Mouse (Mus musculus) liver, embryonic 15.5 days (tissue): Measurements from ENCODE around the gene Asb7. TPM values are rescaled to one million over a fixed set of nuclear protein-coding genes. Genes with fewer than 3 reads are reported as not detected.
A peak's percentile ranks its signal among the peaks of the same experiment; 100 is the strongest.

Experiments
- ATAC-seq: fragments of 200-750 bp; cut with Nextera tagmentation; 2 replicates; pipeline ENCODE4 v1.8.0; 2017; ENCODE audit warnings: moderate number of reproducible peaks, mild to moderate bottlenecking, moderate library complexity; ENCODE audit not compliant: insufficient read depth
- H3K27ac ChIP-seq: fragments of 300-500 bp; sonication (generic); replicated peaks from 2 replicates; pipeline ENCODE4 v1.5.1; 2015; ENCODE audit warnings: mild to moderate bottlenecking, inconsistent platforms
- H3K27me3 ChIP-seq: fragments of 300-500 bp; sonication (generic); 2 replicates; pipeline ENCODE4 v1.6.1; 2015; ENCODE audit warnings: mild to moderate bottlenecking, inconsistent platforms
- H3K36me3 ChIP-seq: fragments of 300-500 bp; sonication (generic); replicated peaks from 2 replicates; pipeline ENCODE4 v1.6.1; 2015; ENCODE audit warnings: moderate library complexity, mild to moderate bottlenecking, inconsistent platforms
- H3K4me1 ChIP-seq: fragments of 300-500 bp; sonication (generic); replicated peaks from 2 replicates; pipeline ENCODE4 v1.6.1; 2015; ENCODE audit warnings: inconsistent platforms
- H3K4me2 ChIP-seq: fragments of 300-500 bp; sonication (generic); 2 replicates; pipeline ENCODE4 v1.6.1; 2015; ENCODE audit warnings: moderate library complexity, mild to moderate bottlenecking, inconsistent platforms
- H3K4me3 ChIP-seq: fragments of 300-500 bp; sonication (generic); replicated peaks from 2 replicates; pipeline ENCODE4 v1.5.1; 2015; ENCODE audit warnings: mild to moderate bottlenecking, inconsistent platforms
- H3K9ac ChIP-seq: fragments of 300-500 bp; sonication (generic); 2 replicates; pipeline ENCODE4 v1.6.1; 2015; ENCODE audit warnings: moderate library complexity, mild to moderate bottlenecking, inconsistent platforms
- H3K9me3 ChIP-seq: fragments of 300-500 bp; sonication (generic); replicated peaks from 2 replicates; pipeline ENCODE4 v1.6.1; 2016; ENCODE audit warnings: inconsistent platforms
- WGBS: fragments of 180-500 bp; shearing (Covaris S2); methylation state at CpG from one replicate; pipeline ENCODE4 v1.1.7; 2015; ENCODE audit warnings: mixed read lengths; ENCODE audit not compliant: insufficient replicate concordance; 5-methylcytosine and 5-hydroxymethylcytosine counted together
- polyA plus RNA-seq: library from polyadenylated mRNA; unstranded; fragments of >200 nt; fragmentation: Nextera tagmentation; extraction: Ambion mirVana; gene quantifications from 2 replicates; pipeline ENCODE4 v1.2.1, GENCODE M21; 2015

Asb7 gene
- polyA plus RNA-seq, 1 experiment from 2014 or later, result 4.1 TPM

GRCm38 (mm10) chr7:66702721-66703120 lies 13.3 kb upstream of the Asb7 start:
- Histone ChIP-seq H3K9ac (no peak overlapping the region), H3K4me3 (no peak overlapping the region), H3K27ac (no peak overlapping the region), H3K4me2 (no peak overlapping the region), H3K4me1 (no peaks in the 10 kb centered on the region), H3K27me3 (no peaks in the 10 kb centered on the region), H3K36me3 (no peaks in the 10 kb centered on the region), H3K9me3 (no peaks in the 10 kb centered on the region)
- WGBS, result 71% methylated on average over 7 of the region's 7 CpGs
- ATAC-seq, result no peak

GRCm38 (mm10) chr7:66694467-66694866 lies 5.1 kb upstream of the Asb7 start:
- ATAC-seq, result no peak
- 52% methylated on average over 7 of the region's 7 CpGs for WGBS
- H3K4me1 ChIP-seq, result peaks cover 17% of the 10 kb centered on the region

GRCm38 (mm10) chr7:66689620-66690360 lies 394 bp upstream of the Asb7 start, which contains the start of gene Lins1:
Gene Lins1, plus strand, starts transcription at chr7:66689889.
- Histone ChIP-seq H3K27me3 (no peaks in the 10 kb centered on the region), H3K4me3 (peak within 1 kb of the TSS; percentile 71), H3K9me3 (no peaks in the 10 kb centered on the region), H3K4me2 (peak within 1 kb of the TSS; percentile 93), H3K9ac (peak within 1 kb of the TSS; percentile 69), H3K36me3 (no peaks in the 10 kb centered on the region), H3K27ac (peak within 1 kb of the TSS; percentile 64), H3K4me1 (peaks cover 31% of the 10 kb centered on the region)
- under 1% methylated on average over 52 of the region's 52 CpGs for WGBS
- peak; percentile 97 for ATAC-seq

More at GRCm38 (mm10) chr7:66694467-66694866, 5.1 kb upstream of the Asb7 start:
- Histone ChIP-seq H3K4me3 (no peak overlapping the region), H3K27ac (no peak overlapping the region), H3K27me3 (no peaks in the 10 kb centered on the region), H3K36me3 (no peaks in the 10 kb centered on the region), H3K4me2 (no peak overlapping the region), H3K9me3 (no peaks in the 10 kb centered on the region), H3K9ac (no peak overlapping the region)

GRCm38 (mm10) chr7:66688721-66689120 lies 675 bp downstream of the Asb7 start:
- no peaks in the 10 kb centered on the region for H3K27me3 ChIP-seq
- H3K36me3 ChIP-seq, result no peaks in the 10 kb centered on the region; the same call in 1 of the 2 replicates
- WGBS, result 3% methylated on average over 5 of the region's 5 CpGs
- no peak for ATAC-seq
- peak overlapping the region; percentile 71 for H3K4me3 ChIP-seq
- H3K4me2 ChIP-seq, result peak overlapping the region; percentile 93
- no peaks in the 10 kb centered on the region for H3K9me3 ChIP-seq
- H3K27ac ChIP-seq, result peak overlapping the region; percentile 41; the same call in 1 of the 2 replicates
- peaks cover 27% of the 10 kb centered on the region for H3K4me1 ChIP-seq
- peak overlapping the region; percentile 63 for H3K9ac ChIP-seq

- Histone ChIP-seq H3K9ac (no peak overlapping the region), H3K27ac (no peak overlapping the region), H3K9me3 (no peaks in the 10 kb centered on the region), H3K4me1 (no peaks in the 10 kb centered on the region), H3K36me3 (peaks cover 32% of the 10 kb centered on the region), H3K27me3 (no peaks in the 10 kb centered on the region), H3K4me3 (no peak overlapping the region), H3K4me2 (no peak overlapping the region)
- no peak for ATAC-seq
- 78% methylated on average over 5 of the region's 5 CpGs for WGBS
Observed at GRCm38 (mm10) chr7:66682119-66682863, 7.1 kb downstream of the Asb7 start.

GRCm38 (mm10) chr7:66675800-66676199 lies 13.6 kb downstream of the Asb7 start:
- WGBS, result 71% methylated on average over 2 of the region's 2 CpGs

GRCm38 (mm10) chr7:66667064-66667463 lies 22.3 kb downstream of the Asb7 start:
- no peak for ATAC-seq
- no peak overlapping the region for H3K4me2 ChIP-seq

More at GRCm38 (mm10) chr7:66675800-66676199, 13.6 kb downstream of the Asb7 start:
- Histone ChIP-seq H3K9ac (no peak overlapping the region), H3K4me3 (no peak overlapping the region), H3K4me2 (no peak overlapping the region), H3K27ac (no peak overlapping the region), H3K27me3 (no peaks in the 10 kb centered on the region), H3K4me1 (no peaks in the 10 kb centered on the region), H3K36me3 (peaks cover 77% of the 10 kb centered on the region), H3K9me3 (no peaks in the 10 kb centered on the region)
- no peak for ATAC-seq

GRCm38 (mm10) chr7:66663548-66663947 lies 25.8 kb downstream of the Asb7 start:
- Histone ChIP-seq H3K4me2 (no peak overlapping the region), H3K9me3 (no peaks in the 10 kb centered on the region), H3K9ac (no peak overlapping the region), H3K27me3 (no peaks in the 10 kb centered on the region), H3K4me1 (peaks cover 3% of the 10 kb centered on the region; the same call in 1 of the 2 replicates), H3K27ac (no peak overlapping the region), H3K4me3 (no peak overlapping the region), H3K36me3 (peaks cover 16% of the 10 kb centered on the region)
- ATAC-seq, result no peak
- 64% methylated on average over 3 of the region's 3 CpGs for WGBS

More at GRCm38 (mm10) chr7:66667064-66667463, 22.3 kb downstream of the Asb7 start:
- H3K9me3 ChIP-seq, result no peaks in the 10 kb centered on the region
- H3K9ac ChIP-seq, result no peak overlapping the region
- H3K36me3 ChIP-seq, result peaks cover 15% of the 10 kb centered on the region
- no peaks in the 10 kb centered on the region for H3K27me3 ChIP-seq
- no peak overlapping the region for H3K4me3 ChIP-seq
- no peak overlapping the region for H3K27ac ChIP-seq
- H3K4me1 ChIP-seq, result no peaks in the 10 kb centered on the region

- H3K9me3 ChIP-seq, result no peaks in the 10 kb centered on the region
- WGBS, result 12% methylated on average over 8 of the region's 8 CpGs
- no peak overlapping the region for H3K9ac ChIP-seq
- no peak for ATAC-seq
- no peaks in the 10 kb centered on the region for H3K27me3 ChIP-seq
- no peak overlapping the region for H3K27ac ChIP-seq
- peaks cover 25% of the 10 kb centered on the region for H3K36me3 ChIP-seq
- peaks cover 3% of the 10 kb centered on the region; the same call in 1 of the 2 replicates for H3K4me1 ChIP-seq
- peak overlapping the region; percentile 44 for H3K4me3 ChIP-seq
- peak overlapping the region; percentile 60 for H3K4me2 ChIP-seq
Observed at GRCm38 (mm10) chr7:66661572-66661971, 27.8 kb downstream of the Asb7 start.

GRCm38 (mm10) chr7:66660972-66661371 lies 28.4 kb downstream of the Asb7 start:
- ATAC-seq, result no peak
- 67% methylated on average over 8 of the region's 8 CpGs for WGBS
- peaks cover 28% of the 10 kb centered on the region for H3K36me3 ChIP-seq
- H3K27ac ChIP-seq, result no peak overlapping the region
- no peak overlapping the region for H3K9ac ChIP-seq
- H3K27me3 ChIP-seq, result no peaks in the 10 kb centered on the region
- H3K4me2 ChIP-seq, result no peak overlapping the region
- H3K9me3 ChIP-seq, result no peaks in the 10 kb centered on the region
- H3K4me3 ChIP-seq, result no peak overlapping the region
- H3K4me1 ChIP-seq, result peaks cover 3% of the 10 kb centered on the region; the same call in 1 of the 2 replicates

GRCm38 (mm10) chr7:66660291-66660690 lies 29.1 kb downstream of the Asb7 start:
- H3K9me3 ChIP-seq, result no peaks in the 10 kb centered on the region
- no peak overlapping the region for H3K27ac ChIP-seq
- whole genome bisulfite sequencing, result 74% methylated on average over 7 of the region's 7 CpGs
- no peak for ATAC-seq
- H3K9ac ChIP-seq, result no peak overlapping the region
- H3K36me3 ChIP-seq, result peaks cover 33% of the 10 kb centered on the region
- H3K4me2 ChIP-seq, result no peak overlapping the region
- H3K27me3 ChIP-seq, result no peaks in the 10 kb centered on the region
- H3K4me3 ChIP-seq, result no peak overlapping the region
- H3K4me1 ChIP-seq, result peaks cover 3% of the 10 kb centered on the region; the same call in 1 of the 2 replicates
